Comparison of ENCODE assay signal across 24 mouse cellular contexts in genomic region chr4:86977272-86977671, GRCm38 (mm10).
DNase-seq lines count a peak whose midpoint lies in the region; ATAC-seq and TF ChIP-seq lines count a peak whose summit lies in the region.
"Had no signal": no experiment of that assay in that cellular context is flagged by ENCODE, and none has a peak within 500 bp of the region (broad histone marks: within the 10 kb centered on the region; RNA-seq: fewer than 3 reads in every experiment).

No protein-coding gene starts in this region.

- no peak overlapping the region for H3K4me3 ChIP-seq in lung, embryonic 14.5 days (ENCODE audit: low read depth, low read length)
- H3K4me3 ChIP-seq in lung, postnatal 0 days (ENCODE audit: low read depth, low read length), result no peak overlapping the region
- no peak overlapping the region for H3K4me3 ChIP-seq in lung, adult 2 months (replicated peaks; ENCODE audit: extremely low read depth, low read depth, low read length)
- no peak overlapping the region for H3K4me3 ChIP-seq in hindbrain, embryonic 11.5 days (ENCODE audit: low read depth, low read length)
- H3K4me3 ChIP-seq: embryonic facial prominence, embryonic 10.5 days; embryonic facial prominence, embryonic 13.5 days; erythroblast, embryonic 14.5 days; forebrain, embryonic 12.5 days; forebrain, embryonic 15.5 days; gastrocnemius, adult 2 months; hindbrain, embryonic 13.5 days had no signal

- ATAC-seq in lung, embryonic 14.5 days (ENCODE audit: insufficient read depth), result no peak; the same call in 1 of the 2 replicates
- ATAC-seq in lung, postnatal 0 days, result peak; percentile 17; the same call in 1 of the 2 replicates
- ATAC-seq in hindbrain, embryonic 11.5 days (ENCODE audit: low FRiP score), result no peak
- ATAC-seq: CD4-positive, CD25-positive, alpha-beta regulatory T cell, adult 4 months; forebrain, embryonic 15.5 days; hindbrain, embryonic 16.5 days had no signal

- H3K27ac ChIP-seq in lung, embryonic 14.5 days (ENCODE audit: low read depth), result no peak overlapping the region
- no peak overlapping the region for H3K27ac ChIP-seq in lung, postnatal 0 days (ENCODE audit: low read length)
- H3K27ac ChIP-seq in hindbrain, embryonic 11.5 days (ENCODE audit: low read depth, low read length), result no peak overlapping the region
- H3K27ac ChIP-seq: embryonic facial prominence, embryonic 10.5 days; embryonic facial prominence, embryonic 13.5 days; forebrain, embryonic 12.5 days; forebrain, embryonic 15.5 days; gastrocnemius, adult 2 months; hindbrain, embryonic 13.5 days had no signal

- no peaks in the 10 kb centered on the region for H3K27me3 ChIP-seq in lung, embryonic 14.5 days (ENCODE audit: insufficient read depth, low read length)
- no peaks in the 10 kb centered on the region for H3K27me3 ChIP-seq in lung, postnatal 0 days (replicated peaks; ENCODE audit: insufficient read depth, low read length)
- no peaks in the 10 kb centered on the region for H3K27me3 ChIP-seq in hindbrain, embryonic 11.5 days (ENCODE audit: control insufficient read depth, insufficient read depth, low read length)
- H3K27me3 ChIP-seq: embryonic facial prominence, embryonic 13.5 days; forebrain, embryonic 12.5 days; forebrain, embryonic 15.5 days; hindbrain, embryonic 13.5 days had no signal

- 76% methylated on average over 5 of the region's 5 CpGs for WGBS in lung, embryonic 14.5 days
- 75% methylated on average over 5 of the region's 5 CpGs for WGBS in lung, postnatal 0 days
- 70% methylated on average over 5 of the region's 5 CpGs for WGBS in lung, adult 2 months
- 87% methylated on average over 5 of the region's 5 CpGs for WGBS in hindbrain, embryonic 11.5 days

- DNase-seq in lung, embryonic 14.5 days, result peak; percentile 48
- DNase-seq in lung, postnatal 4 days, result no peak
- DNase-seq in lung, postnatal 0 days (ENCODE audit: low spot score), result peak; percentile 18
- DNase-seq in lung, adult 2 months, result no peak
- peak; percentile 17 for DNase-seq in lung, postnatal 14 days
- DNase-seq in hindbrain, embryonic 11.5 days (ENCODE audit: low spot score), result no peak
- DNase-seq: adrenal gland, adult 2 months; adrenal gland, postnatal 14 days; cerebellum, adult 11 months; cerebellum, adult 2 months; cerebellum, postnatal 10 days; cerebellum, postnatal 36 days; embryo, embryonic 11 days; gastrocnemius, adult 2 months; gastrocnemius, postnatal 14 days had no signal

- TF ChIP-seq CTCF in lung, embryonic 14.5 days (IDR thresholded peaks at IDR 0.05; ENCODE audit: low read depth), result no peak
- no peak for TF ChIP-seq CTCF in lung, postnatal 0 days (IDR thresholded peaks at IDR 0.05)
- TF ChIP-seq CTCF in lung, adult 2 months (IDR thresholded peaks at IDR 0.05; ENCODE audit: insufficient read depth, low read length), result no peak

- H3K9me3 ChIP-seq in lung, embryonic 14.5 days (ENCODE audit: low read depth, low read length), result no peaks in the 10 kb centered on the region
- no peaks in the 10 kb centered on the region for H3K9me3 ChIP-seq in lung, postnatal 0 days (ENCODE audit: low read length)
- H3K9me3 ChIP-seq in hindbrain, embryonic 11.5 days (ENCODE audit: control insufficient read depth, low read length), result no peaks in the 10 kb centered on the region
- H3K9me3 ChIP-seq: embryonic facial prominence, embryonic 10.5 days; forebrain, embryonic 15.5 days; hindbrain, embryonic 13.5 days had no signal

- no peak for TF ChIP-seq EP300 in lung, postnatal 0 days (IDR thresholded peaks at IDR 0.05)

- no peak overlapping the region for H3K9ac ChIP-seq in lung, embryonic 14.5 days
- H3K9ac ChIP-seq in lung, postnatal 0 days (replicated peaks; ENCODE audit: low read depth), result no peak overlapping the region
- H3K9ac ChIP-seq in hindbrain, embryonic 11.5 days (ENCODE audit: low read depth, low read length), result no peak overlapping the region
- H3K9ac ChIP-seq: embryonic facial prominence, embryonic 13.5 days; forebrain, embryonic 12.5 days; forebrain, embryonic 15.5 days; hindbrain, embryonic 13.5 days had no signal

- TF ChIP-seq POLR2A in lung, adult 2 months (IDR thresholded peaks at IDR 0.05; ENCODE audit: borderline replicate concordance, extremely low read depth, low read depth, low read length), result no peak

- H3K36me3 ChIP-seq in lung, embryonic 14.5 days (ENCODE audit: insufficient read depth), result no peaks in the 10 kb centered on the region
- no peaks in the 10 kb centered on the region for H3K36me3 ChIP-seq in lung, postnatal 0 days (ENCODE audit: insufficient read depth, low read length)
- no peaks in the 10 kb centered on the region for H3K36me3 ChIP-seq in hindbrain, embryonic 11.5 days (ENCODE audit: control insufficient read depth, insufficient read depth, low read length)
- H3K36me3 ChIP-seq: embryonic facial prominence, embryonic 10.5 days; embryonic facial prominence, embryonic 13.5 days; forebrain, embryonic 12.5 days; forebrain, embryonic 15.5 days; hindbrain, embryonic 13.5 days had no signal

- H3K4me1 ChIP-seq in lung, embryonic 14.5 days (ENCODE audit: insufficient read depth), result no peaks in the 10 kb centered on the region
- no peaks in the 10 kb centered on the region for H3K4me1 ChIP-seq in lung, postnatal 0 days (ENCODE audit: insufficient read depth, low read depth, low read length)
- no peaks in the 10 kb centered on the region for H3K4me1 ChIP-seq in lung, adult 2 months (ENCODE audit: control insufficient read depth, insufficient read depth, low read length)
- H3K4me1 ChIP-seq in hindbrain, embryonic 11.5 days (replicated peaks; ENCODE audit: control insufficient read depth, insufficient read depth, low read length), result no peaks in the 10 kb centered on the region
- H3K4me1 ChIP-seq: embryonic facial prominence, embryonic 10.5 days; embryonic facial prominence, embryonic 13.5 days; forebrain, embryonic 12.5 days; forebrain, embryonic 15.5 days; hindbrain, embryonic 13.5 days had no signal

- H3K4me2 ChIP-seq in lung, embryonic 14.5 days, result no peak overlapping the region
- H3K4me2 ChIP-seq in lung, postnatal 0 days (replicated peaks; ENCODE audit: low read depth, low read length), result no peak overlapping the region
- H3K4me2 ChIP-seq in hindbrain, embryonic 11.5 days (replicated peaks; ENCODE audit: low read depth, low read length), result no peak overlapping the region
- H3K4me2 ChIP-seq: embryonic facial prominence, embryonic 13.5 days; forebrain, embryonic 12.5 days; forebrain, embryonic 15.5 days; heart, embryonic 11.5 days; hindbrain, embryonic 13.5 days had no signal

Comparison
In these comparisons a context has a peak if more than half of its experiments do, and no peak if none do; other contexts are left out.
1. DNase-seq: peak in lung, embryonic 14.5 days (single experiment), lung, postnatal 0 days (single experiment) and lung, postnatal 14 days (single experiment); none in lung, postnatal 4 days (0 of 2), lung, adult 2 months (single experiment) and hindbrain, embryonic 11.5 days (single experiment).